Comparison of ENCODE assay signal across 19 mouse cellular contexts in genomic region chr4:45404086-45404485, GRCm38 (mm10). TPM values are rescaled to one million over a fixed set of nuclear protein-coding genes. Genes with fewer than 3 reads are reported as not detected.
DNase-seq lines count a peak whose midpoint lies in the region; ATAC-seq and TF ChIP-seq lines count a peak whose summit lies in the region.
"Had no signal": no experiment of that assay in that cellular context is flagged by ENCODE, and none has a peak within 500 bp of the region (broad histone marks: within the 10 kb centered on the region; RNA-seq: fewer than 3 reads in every experiment).

No protein-coding gene starts in this region.

- TF ChIP-seq EP300 in heart, postnatal 0 days (IDR thresholded peaks at IDR 0.05; ENCODE audit: low read depth), result no peak
- no peak for TF ChIP-seq EP300 in liver, embryonic 14.5 days (IDR thresholded peaks at IDR 0.05; ENCODE audit: low read depth)

- WGBS in heart, postnatal 0 days, result 89% methylated on average over 7 of the region's 7 CpGs
- WGBS in liver, embryonic 14.5 days (ENCODE audit: insufficient replicate concordance), result 88% methylated on average over 7 of the region's 7 CpGs

- no peak overlapping the region for H3K4me2 ChIP-seq in heart, postnatal 0 days (ENCODE audit: low read depth, low read length)
- peak overlapping the region; percentile 74 for H3K4me2 ChIP-seq in liver, embryonic 14.5 days (ENCODE audit: low read depth)
- H3K4me2 ChIP-seq: forebrain, embryonic 12.5 days; lung, embryonic 14.5 days; midbrain, embryonic 12.5 days had no signal

- no peak for TF ChIP-seq CTCF in heart, postnatal 0 days (IDR thresholded peaks at IDR 0.05; ENCODE audit: low read depth)
- no peak for TF ChIP-seq CTCF in liver, embryonic 14.5 days (IDR thresholded peaks at IDR 0.05; ENCODE audit: low read depth)

- H3K36me3 ChIP-seq in heart, postnatal 0 days (replicated peaks; ENCODE audit: control insufficient read depth, insufficient read depth, low read length), result peaks cover 47% of the 10 kb centered on the region
- H3K36me3 ChIP-seq in liver, embryonic 14.5 days (replicated peaks; ENCODE audit: control insufficient read depth, insufficient read depth, low read depth), result peaks cover 61% of the 10 kb centered on the region

- no peak for ATAC-seq in heart, postnatal 0 days (ENCODE audit: insufficient read depth, low read depth)
- ATAC-seq in liver, embryonic 14.5 days (ENCODE audit: insufficient read depth), result no peak
- ATAC-seq: hindbrain, postnatal 0 days had no signal

- no peaks in the 10 kb centered on the region for H3K27me3 ChIP-seq in heart, postnatal 0 days (ENCODE audit: control insufficient read depth, insufficient read depth, low read length)
- H3K27me3 ChIP-seq in liver, embryonic 14.5 days (ENCODE audit: control insufficient read depth, insufficient read depth, low read length), result no peaks in the 10 kb centered on the region
- H3K27me3 ChIP-seq: forebrain, embryonic 12.5 days; midbrain, embryonic 12.5 days had no signal

- DNase-seq in heart, postnatal 0 days (ENCODE audit: low spot score), result no peak
- DNase-seq in heart, adult 18-20 months, result no peak
- DNase-seq in testis, postnatal 10 days (ENCODE audit: low spot score), result peak; percentile 39
- DNase-seq in testis, postnatal 14 days (ENCODE audit: low spot score), result no peak
- DNase-seq in liver, embryonic 14.5 days (ENCODE audit: low read depth in 3 of 3, low spot score in 3 of 3), result no peak
- no peak for DNase-seq in kidney, postnatal 25 days
- DNase-seq in T-cell, adult 2 months (ENCODE audit: low spot score), result no peak
- DNase-seq: cerebellum, adult 8-10 months; gastrocnemius, postnatal 10 days; kidney, adult 2 months; kidney, postnatal 10 days; lung, embryonic 14.5 days; thymus, adult 2 months had no signal

- no peak overlapping the region for H3K4me3 ChIP-seq in heart, postnatal 0 days (ENCODE audit: low read depth, low read length)
- peak overlapping the region; percentile 5 to 46; a peak in 3 of 4 replicates for H3K4me3 ChIP-seq in liver, embryonic 14.5 days (ENCODE audit: insufficient read depth in 1 of 2, low read depth in 2 of 2, low read length in 2 of 2)
- H3K4me3 ChIP-seq: forebrain, embryonic 12.5 days; hindbrain, embryonic 10.5 days; left cerebral cortex, adult 2 months; midbrain, embryonic 12.5 days had no signal

- peak overlapping the region; percentile 23; the same call in 1 of the 2 replicates for H3K27ac ChIP-seq in heart, postnatal 0 days (ENCODE audit: low read depth)
- H3K27ac ChIP-seq in liver, embryonic 14.5 days, result peak overlapping the region; percentile 94
- H3K27ac ChIP-seq: forebrain, embryonic 12.5 days; hindbrain, embryonic 10.5 days; hindbrain, postnatal 0 days; left cerebral cortex, adult 2 months; macrophage; midbrain, embryonic 12.5 days had no signal

- no peak overlapping the region for H3K9ac ChIP-seq in heart, postnatal 0 days (replicated peaks; ENCODE audit: low read depth, low read length)
- 0 out of 2 replicates have a peak overlapping the region, but pooled peaks have one; percentile 7 for H3K9ac ChIP-seq in liver, embryonic 14.5 days (replicated peaks)
- H3K9ac ChIP-seq: forebrain, embryonic 12.5 days; lung, embryonic 14.5 days; midbrain, embryonic 12.5 days had no signal

- H3K4me1 ChIP-seq in heart, postnatal 0 days (ENCODE audit: control insufficient read depth, insufficient read depth), result peaks cover 32% of the 10 kb centered on the region
- H3K4me1 ChIP-seq in liver, embryonic 14.5 days (replicated peaks; ENCODE audit: control insufficient read depth in 2 of 2, insufficient read depth in 2 of 2, low read length in 1 of 2), result peaks cover 33 to 46% of the 10 kb centered on the region in 2 experiments

- no peaks in the 10 kb centered on the region for H3K9me3 ChIP-seq in heart, postnatal 0 days (replicated peaks; ENCODE audit: control insufficient read depth, low read length)
- no peaks in the 10 kb centered on the region for H3K9me3 ChIP-seq in liver, embryonic 14.5 days (ENCODE audit: control insufficient read depth, low read length)
- H3K9me3 ChIP-seq: forebrain, embryonic 12.5 days; hindbrain, embryonic 10.5 days; midbrain, embryonic 12.5 days had no signal

RNA-seq across cellular contexts. Expression of gene Slc25a51, which starts 4.5 kb away (rescaled TPM):
- total RNA-seq in heart, postnatal 0 days (2014; rRNA removed; ENCODE audit: low replicate concordance), result 136 and 190 TPM in 2 replicates
- 60.9 and 70.1 TPM in 2 replicates for polyA plus RNA-seq in heart, postnatal 0 days (2015; fragmentation: Nextera tagmentation; extraction: Ambion mirVana)
- total RNA-seq in heart, adult 18-20 months (2021), result 100 to 1,000 TPM; 103 to 107 TPM
- 54.1 and 65.5 TPM in 2 replicates for polyA plus RNA-seq in liver, embryonic 14.5 days (2012; rRNA removed)
- 53.4 and 58.3 TPM in 2 replicates for polyA plus RNA-seq in liver, embryonic 14.5 days (2014; fragmentation: Nextera tagmentation; extraction: Ambion mirVana)
